Mouse (Mus musculus): ENCODE results near the gene Tuba1c. TPM values are rescaled to one million over a fixed set of nuclear protein-coding genes. Genes with fewer than 3 reads are reported as not detected.
"Not testable (repeated sequence)": the region's sequence is repeated elsewhere in the genome, so short reads cannot be mapped to it uniquely, and the experiment has no call there.

Tuba1c gene
- polyA plus RNA-seq, 1 experiment from 2014 or later: 150 TPM

GRCm38 (mm10) chr15:99074019-99074599, 44.4 kb downstream of the Tuba1c start, which contains the start of gene Troap:
TSS of gene Troap (plus strand) at chr15:99074575.
- 19% methylated on average over 9 of the region's 9 CpGs for WGBS
- H3K27me3 ChIP-seq (replicated peaks): peaks cover 5% of the 10 kb centered on the region

GRCm38 (mm10) chr15:99074600-99075333, 45.1 kb downstream of the Tuba1c start:
- H3K36me3 ChIP-seq: peaks cover 23% of the 10 kb centered on the region
- 0 out of 2 replicates have a peak, but pooled peaks cover 3% of the 10 kb centered on the region for H3K9me3 ChIP-seq
- ATAC-seq (ENCODE audit: extremely low read depth, insufficient number of reproducible peaks, low FRiP score, low TSS enrichment): peak; percentile 96
- peak overlapping the region; percentile 96 for H3K27ac ChIP-seq (replicated peaks)
- H3K4me1 ChIP-seq: peaks cover 37% of the 10 kb centered on the region
- peak overlapping the region; percentile 91 for H3K4me2 ChIP-seq
- peak overlapping the region; percentile 75 for H3K4me3 ChIP-seq
- peaks cover 3% of the 10 kb centered on the region for H3K27me3 ChIP-seq (replicated peaks)
- peak overlapping the region; percentile 87 for H3K9ac ChIP-seq
- WGBS: under 1% methylated on average over 44 of the region's 44 CpGs

More at GRCm38 (mm10) chr15:99074019-99074599, 44.4 kb downstream of the Tuba1c start, which contains the start of gene Troap:
- Histone ChIP-seq H3K36me3 (peaks cover 23% of the 10 kb centered on the region), H3K9ac (peak within 1 kb of the TSS; percentile 87), H3K9me3 (0 out of 2 replicates have a peak, but pooled peaks cover 3% of the 10 kb centered on the region), H3K4me2 (peak within 1 kb of the TSS; percentile 91), H3K4me3 (peak within 1 kb of the TSS; percentile 75), H3K27ac (replicated peaks) (peak within 1 kb of the TSS; percentile 96), H3K4me1 (peaks cover 37% of the 10 kb centered on the region)
- peak; percentile 10; the same call in 1 of the 2 replicates for ATAC-seq (ENCODE audit: extremely low read depth, insufficient number of reproducible peaks, low FRiP score, low TSS enrichment)

- peaks cover 37% of the 10 kb centered on the region for H3K4me1 ChIP-seq
- 96% methylated on average over 3 of the region's 3 CpGs for WGBS
- peaks cover 35% of the 10 kb centered on the region for H3K36me3 ChIP-seq
- H3K4me2 ChIP-seq: peak overlapping the region; percentile 91
- H3K27me3 ChIP-seq (replicated peaks); ATAC-seq (ENCODE audit: extremely low read depth, insufficient number of reproducible peaks, low FRiP score, low TSS enrichment); H3K27ac ChIP-seq (replicated peaks); H3K9me3 ChIP-seq: not testable (repeated sequence)
- peak overlapping the region; percentile 75 for H3K4me3 ChIP-seq
- peak overlapping the region; percentile 87 for H3K9ac ChIP-seq
Measured at GRCm38 (mm10) chr15:99076011-99076410, 46.3 kb downstream of the Tuba1c start.

- Histone ChIP-seq H3K4me2 (no peak overlapping the region), H3K4me1 (peaks cover 37% of the 10 kb centered on the region), H3K9me3 (no peaks in the 10 kb centered on the region), H3K36me3 (peaks cover 58% of the 10 kb centered on the region), H3K27ac (replicated peaks) (no peak overlapping the region), H3K4me3 (no peak overlapping the region), H3K27me3 (replicated peaks) (peaks cover 7% of the 10 kb centered on the region), H3K9ac (no peak overlapping the region)
- WGBS: 72% methylated on average over 15 of the region's 15 CpGs
- no peak for ATAC-seq (ENCODE audit: extremely low read depth, insufficient number of reproducible peaks, low FRiP score, low TSS enrichment)
Measured at GRCm38 (mm10) chr15:99078181-99078910, 48.7 kb downstream of the Tuba1c start.

GRCm38 (mm10) chr15:99079804-99080203, 50.1 kb downstream of the Tuba1c start:
- no peak for ATAC-seq (ENCODE audit: extremely low read depth, insufficient number of reproducible peaks, low FRiP score, low TSS enrichment)
- Histone ChIP-seq H3K36me3 (peaks cover 62% of the 10 kb centered on the region), H3K9me3 (no peaks in the 10 kb centered on the region), H3K4me1 (peaks cover 44% of the 10 kb centered on the region), H3K27me3 (replicated peaks) (peaks cover 22% of the 10 kb centered on the region), H3K4me2 (no peak overlapping the region), H3K4me3 (no peak overlapping the region), H3K9ac (no peak overlapping the region), H3K27ac (replicated peaks) (no peak overlapping the region)
- WGBS: 77% methylated on average over 3 of the region's 3 CpGs

GRCm38 (mm10) chr15:99082322-99082721, 52.6 kb downstream of the Tuba1c start:
- Histone ChIP-seq H3K9ac (no peak overlapping the region), H3K4me1 (peaks cover 25% of the 10 kb centered on the region), H3K4me3 (no peak overlapping the region), H3K27me3 (replicated peaks) (peaks cover 47% of the 10 kb centered on the region), H3K27ac (replicated peaks) (no peak overlapping the region), H3K36me3 (peaks cover 55% of the 10 kb centered on the region), H3K9me3 (no peaks in the 10 kb centered on the region), H3K4me2 (no peak overlapping the region)
- ATAC-seq (ENCODE audit: extremely low read depth, insufficient number of reproducible peaks, low FRiP score, low TSS enrichment): no peak
- 90% methylated on average over 12 of the region's 12 CpGs for WGBS

- no peak overlapping the region for H3K27ac ChIP-seq (replicated peaks)
- peaks cover 50% of the 10 kb centered on the region for H3K36me3 ChIP-seq
- H3K4me3 ChIP-seq: no peak overlapping the region
- peaks cover 25% of the 10 kb centered on the region for H3K4me1 ChIP-seq
- no peak overlapping the region for H3K4me2 ChIP-seq
- ATAC-seq (ENCODE audit: extremely low read depth, insufficient number of reproducible peaks, low FRiP score, low TSS enrichment): no peak
- WGBS: 90% methylated on average over 16 of the region's 16 CpGs
- H3K27me3 ChIP-seq (replicated peaks): peaks cover 52% of the 10 kb centered on the region
- H3K9ac ChIP-seq: no peak overlapping the region
- H3K9me3 ChIP-seq: no peaks in the 10 kb centered on the region
Measured at GRCm38 (mm10) chr15:99082840-99083239, 53.1 kb downstream of the Tuba1c start.

GRCm38 (mm10) chr15:99083258-99083657, 53.6 kb downstream of the Tuba1c start:
- H3K9me3 ChIP-seq: no peaks in the 10 kb centered on the region
- peaks cover 56% of the 10 kb centered on the region for H3K27me3 ChIP-seq (replicated peaks)
- no peak overlapping the region for H3K4me3 ChIP-seq
- no peak overlapping the region for H3K27ac ChIP-seq (replicated peaks)
- H3K4me1 ChIP-seq: peaks cover 25% of the 10 kb centered on the region
- H3K4me2 ChIP-seq: no peak overlapping the region
- H3K9ac ChIP-seq: no peak overlapping the region
- no peak for ATAC-seq (ENCODE audit: extremely low read depth, insufficient number of reproducible peaks, low FRiP score, low TSS enrichment)
- 69% methylated on average over 9 of the region's 9 CpGs for WGBS
- H3K36me3 ChIP-seq: peaks cover 46% of the 10 kb centered on the region

GRCm38 (mm10) chr15:99083867-99084557, 54.3 kb downstream of the Tuba1c start:
- H3K27me3 ChIP-seq (replicated peaks): peaks cover 64% of the 10 kb centered on the region
- no peaks in the 10 kb centered on the region for H3K9me3 ChIP-seq
- H3K4me1 ChIP-seq: peaks cover 22% of the 10 kb centered on the region
- no peak overlapping the region for H3K27ac ChIP-seq (replicated peaks)
- H3K36me3 ChIP-seq: peaks cover 39% of the 10 kb centered on the region
- peak overlapping the region; percentile 64 for H3K9ac ChIP-seq
- no peak for ATAC-seq (ENCODE audit: extremely low read depth, insufficient number of reproducible peaks, low FRiP score, low TSS enrichment)
- WGBS: 9% methylated on average over 11 of the region's 11 CpGs
- peak overlapping the region; percentile 21; the same call in 1 of the 2 replicates for H3K4me3 ChIP-seq
- H3K4me2 ChIP-seq: peak overlapping the region; percentile 41

- no peak for ATAC-seq (ENCODE audit: extremely low read depth, insufficient number of reproducible peaks, low FRiP score, low TSS enrichment)
- no peak overlapping the region for H3K27ac ChIP-seq (replicated peaks)
- peaks cover 70% of the 10 kb centered on the region for H3K27me3 ChIP-seq (replicated peaks)
- peak overlapping the region; percentile 64 for H3K9ac ChIP-seq
- 11% methylated on average over 19 of the region's 19 CpGs for WGBS
- peaks cover 24% of the 10 kb centered on the region for H3K4me1 ChIP-seq
- peaks cover 39% of the 10 kb centered on the region for H3K36me3 ChIP-seq
- H3K4me2 ChIP-seq: peak overlapping the region; percentile 41
- H3K4me3 ChIP-seq: peak overlapping the region; percentile 21; the same call in 1 of the 2 replicates
- H3K9me3 ChIP-seq: no peaks in the 10 kb centered on the region
Measured at GRCm38 (mm10) chr15:99084618-99085017, 54.9 kb downstream of the Tuba1c start.

All from heart, embryonic 13.5 days (tissue).